Mouse (Mus musculus): Measurements from ENCODE around the gene 2310022B05Rik. TPM values are rescaled to one million over a fixed set of nuclear protein-coding genes. Genes with fewer than 3 reads are reported as not detected.

Gene 2310022B05Rik
- 22.3 and 26.3 TPM in 2 replicates for polyA plus RNA-seq (2012)

GRCm38 (mm10) chr8:124663112-124663873 is at the start of gene 2310022B05Rik:
TSS of gene 2310022B05Rik (minus strand) at chr8:124663369.
- no peak for TF ChIP-seq GATA1 (IDR thresholded peaks at IDR 0.05; ENCODE audit: low read length)

DNA sequence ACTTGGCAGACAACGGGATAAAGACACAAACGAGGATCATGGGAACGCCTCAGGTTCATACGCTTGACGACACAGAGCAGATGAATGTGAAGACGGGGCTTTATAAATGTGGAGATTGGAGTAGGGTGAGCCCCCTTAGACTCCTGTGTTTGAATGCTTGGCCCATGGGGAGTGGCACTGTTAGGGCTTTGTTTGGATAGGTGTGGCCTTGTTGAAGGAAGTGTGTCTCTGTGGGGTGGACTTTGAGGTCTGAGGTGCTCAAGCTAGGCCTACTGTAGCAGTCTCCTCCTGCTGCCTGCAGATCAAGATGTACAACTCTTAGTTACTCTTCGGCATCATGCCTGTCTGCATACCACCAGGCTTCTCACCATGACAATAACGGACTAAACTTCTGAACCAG is 42.7 kb upstream of the 2310022B05Rik start:
- TF ChIP-seq GATA1 (IDR thresholded peaks at IDR 0.05; ENCODE audit: low read length): no peak

DNA sequence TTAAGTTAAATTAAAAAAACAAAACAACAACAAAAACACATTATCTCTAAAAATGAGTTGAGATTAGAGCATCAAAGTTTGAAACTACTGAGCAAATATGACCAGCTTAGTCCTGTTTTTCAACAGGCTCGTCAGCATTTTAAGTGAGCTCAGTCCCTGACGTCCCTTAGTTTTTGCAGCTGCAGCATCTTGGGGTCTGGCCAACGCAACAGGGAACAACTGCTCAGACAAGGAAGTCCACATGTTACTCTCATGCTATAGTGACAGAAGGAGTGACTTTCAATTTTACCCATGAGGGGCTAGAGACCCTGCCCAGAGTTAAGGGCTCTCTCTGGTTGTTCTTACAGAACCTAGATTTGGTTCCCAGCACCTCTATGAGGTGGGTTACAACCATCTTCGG is 41.2 kb upstream of the 2310022B05Rik start:
- no peak for TF ChIP-seq GATA1 (IDR thresholded peaks at IDR 0.05; ENCODE audit: low read length)

DNA sequence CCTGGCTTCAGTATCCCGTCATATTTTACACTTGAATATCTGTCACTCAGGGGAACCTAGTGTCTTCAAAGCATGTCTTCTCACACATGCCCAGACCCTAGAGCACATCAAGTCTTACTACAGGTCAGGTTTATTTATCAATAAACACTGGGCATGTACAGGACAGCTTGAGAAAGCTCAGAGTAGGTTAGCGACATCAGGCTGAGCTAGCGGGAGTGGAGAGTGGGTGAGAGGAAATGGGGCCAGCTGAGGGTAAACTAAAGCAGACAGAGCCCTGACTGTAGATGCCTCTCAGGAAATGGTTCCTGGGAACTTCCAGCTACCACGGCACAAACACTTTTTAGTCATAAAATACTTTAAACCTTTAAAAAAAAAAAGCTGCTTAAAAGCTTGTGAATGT is 40.4 kb upstream of the 2310022B05Rik start:
- TF ChIP-seq GATA1 (IDR thresholded peaks at IDR 0.05; ENCODE audit: low read length): no peak

- TF ChIP-seq GATA1 (IDR thresholded peaks at IDR 0.05; ENCODE audit: low read length): no peak
These were observed 39.0 kb upstream of the 2310022B05Rik start for GRCm38 (mm10) chr8:124702183-124702582.

- TF ChIP-seq GATA1 (IDR thresholded peaks at IDR 0.05; ENCODE audit: low read length): no peak
These were observed 37.9 kb upstream of the 2310022B05Rik start for GRCm38 (mm10) chr8:124701023-124701422.

DNA sequence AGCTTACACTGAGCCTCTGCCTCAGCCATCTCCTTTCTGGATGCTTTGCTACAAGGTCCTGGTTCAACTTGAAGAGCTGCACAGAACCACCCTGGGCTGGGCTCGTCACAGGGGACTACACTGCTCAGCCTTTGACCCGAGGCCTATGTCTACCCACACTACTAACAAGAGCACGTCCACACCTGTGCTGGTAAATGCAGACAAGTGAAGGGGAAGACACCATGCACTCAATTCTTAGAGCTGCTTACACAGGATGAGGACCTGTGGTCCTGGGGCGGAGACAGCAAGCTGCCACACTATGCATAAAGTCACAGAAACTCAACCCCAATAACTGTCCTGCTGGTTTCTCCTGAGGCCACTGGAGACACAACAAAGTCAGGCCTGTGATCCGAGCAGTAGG is 37.1 kb upstream of the 2310022B05Rik start:
- TF ChIP-seq GATA1 (IDR thresholded peaks at IDR 0.05; ENCODE audit: low read length): no peak

DNA sequence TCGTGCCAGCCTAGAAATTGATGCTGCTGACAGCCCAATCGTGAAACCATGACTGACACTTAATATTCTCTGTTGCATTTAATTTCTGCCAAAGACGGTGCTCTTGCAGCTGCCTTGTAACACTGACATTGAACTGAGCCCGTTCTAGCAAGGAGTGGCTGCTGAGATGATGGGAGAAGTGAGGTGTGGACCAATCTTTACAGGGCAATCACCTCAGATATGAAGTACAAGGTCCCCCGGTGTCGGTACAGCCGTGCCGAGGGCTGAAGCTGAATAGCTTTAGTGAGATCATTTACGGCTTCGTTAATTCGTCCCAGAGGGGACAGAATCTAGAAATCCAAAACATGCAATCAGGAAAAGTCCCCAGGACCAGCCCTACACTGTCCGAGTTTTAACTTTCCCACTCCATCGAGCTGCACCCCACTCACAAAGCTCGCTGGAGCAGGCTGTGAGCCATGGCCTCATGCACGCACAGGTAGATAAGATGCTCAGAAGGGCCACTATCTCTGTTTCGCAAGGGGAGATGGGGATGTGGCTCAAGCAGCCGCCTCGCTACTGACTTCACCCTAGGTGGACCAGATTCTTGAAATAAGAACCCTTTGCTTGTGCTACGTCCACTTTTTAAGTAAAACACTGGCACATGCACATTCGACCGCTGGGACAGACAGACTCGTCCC is 32.4 kb upstream of the 2310022B05Rik start:
- no peak for TF ChIP-seq GATA1 (IDR thresholded peaks at IDR 0.05; ENCODE audit: low read length)

- TF ChIP-seq GATA1 (IDR thresholded peaks at IDR 0.05; ENCODE audit: low read length): no peak
These were observed 28.5 kb upstream of the 2310022B05Rik start for GRCm38 (mm10) chr8:124691706-124692105.

DNA sequence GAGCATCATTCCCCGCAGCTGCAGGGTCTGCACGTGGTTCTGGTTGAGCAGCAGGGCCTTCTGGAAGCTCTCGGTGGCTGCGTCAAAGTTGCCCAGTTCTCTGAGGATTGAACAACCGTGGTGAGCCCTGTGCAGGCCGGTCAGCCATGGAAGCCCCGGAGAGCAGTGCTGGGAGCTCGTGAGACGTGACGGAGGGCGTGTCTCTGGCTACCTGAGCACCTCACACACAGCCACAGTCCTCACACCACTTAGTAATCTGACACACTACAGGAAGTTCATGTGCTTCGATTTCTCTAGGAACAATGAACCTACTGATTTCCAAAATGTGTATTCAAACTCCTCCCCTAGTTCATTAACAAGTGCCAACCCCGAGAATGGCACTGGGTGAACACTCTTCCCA is 25.7 kb upstream of the 2310022B05Rik start:
- TF ChIP-seq GATA1 (IDR thresholded peaks at IDR 0.05; ENCODE audit: low read length): no peak

DNA sequence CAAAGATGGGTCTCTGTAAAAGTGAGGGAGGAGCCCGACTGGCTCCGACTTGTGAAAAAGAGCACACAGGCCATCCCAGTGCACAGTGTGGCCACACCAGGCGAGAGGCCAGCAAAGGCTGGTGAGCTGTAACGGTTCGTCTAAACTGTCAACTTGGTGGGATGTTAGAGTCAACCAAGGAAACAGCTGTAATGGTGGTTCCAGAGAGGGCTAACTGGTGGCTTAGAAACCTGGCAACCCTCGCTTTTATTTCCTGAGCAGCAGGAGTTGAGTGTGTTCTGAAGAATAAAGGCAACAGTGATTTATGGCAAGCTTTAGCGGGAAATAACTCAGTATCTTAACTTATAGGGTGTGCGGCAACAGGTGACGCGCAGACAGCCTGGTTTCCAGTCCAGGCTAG is 19.0 kb upstream of the 2310022B05Rik start:
- no peak for TF ChIP-seq GATA1 (IDR thresholded peaks at IDR 0.05; ENCODE audit: low read length)

DNA sequence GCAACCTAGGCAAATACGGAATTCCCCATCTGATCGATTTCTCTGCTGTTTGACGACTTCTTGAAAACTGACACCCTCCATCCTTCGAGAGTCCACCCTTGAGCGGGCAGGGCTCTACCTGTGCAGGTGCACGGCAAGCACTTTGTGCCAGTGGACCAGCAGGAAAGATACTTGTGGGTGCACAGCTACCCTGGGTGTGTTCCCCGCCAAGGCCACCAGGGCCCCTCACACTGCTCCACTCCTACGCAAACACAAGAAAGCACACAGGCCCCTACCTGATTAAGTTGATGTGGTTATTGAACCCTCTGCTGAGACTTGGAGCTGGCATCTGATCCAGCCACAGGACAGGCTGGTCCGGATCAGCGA is 18.6 kb upstream of the 2310022B05Rik start:
- TF ChIP-seq GATA1 (IDR thresholded peaks at IDR 0.05; ENCODE audit: low read length): no peak

GRCm38 (mm10) chr8:124681077-124681791 is 18.1 kb upstream of the 2310022B05Rik start:
- TF ChIP-seq GATA1 (IDR thresholded peaks at IDR 0.05; ENCODE audit: low read length): no peak

DNA sequence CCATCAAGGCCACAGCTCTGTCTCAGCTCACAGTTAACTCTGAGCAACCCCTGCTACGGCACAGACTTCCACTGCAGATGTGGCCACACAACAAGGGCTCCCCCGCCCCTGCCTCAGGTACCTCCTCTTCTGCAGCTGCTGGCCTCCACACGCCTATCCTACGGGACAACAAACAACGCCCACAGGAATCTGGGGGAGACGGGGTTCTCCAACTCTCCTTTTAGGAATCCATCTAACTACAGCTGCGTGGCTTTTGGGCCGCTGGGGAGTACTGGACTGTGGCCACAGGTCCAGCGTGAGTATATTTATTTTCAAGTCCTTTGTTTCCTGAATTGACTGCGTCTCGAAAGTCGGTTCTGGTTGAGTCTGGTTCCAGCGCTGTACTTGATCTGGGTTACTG is 15.1 kb upstream of the 2310022B05Rik start:
- no peak for TF ChIP-seq GATA1 (IDR thresholded peaks at IDR 0.05; ENCODE audit: low read length)

- no peak for TF ChIP-seq GATA1 (IDR thresholded peaks at IDR 0.05; ENCODE audit: low read length)
These were observed 14.3 kb upstream of the 2310022B05Rik start for GRCm38 (mm10) chr8:124677486-124677885.

DNA sequence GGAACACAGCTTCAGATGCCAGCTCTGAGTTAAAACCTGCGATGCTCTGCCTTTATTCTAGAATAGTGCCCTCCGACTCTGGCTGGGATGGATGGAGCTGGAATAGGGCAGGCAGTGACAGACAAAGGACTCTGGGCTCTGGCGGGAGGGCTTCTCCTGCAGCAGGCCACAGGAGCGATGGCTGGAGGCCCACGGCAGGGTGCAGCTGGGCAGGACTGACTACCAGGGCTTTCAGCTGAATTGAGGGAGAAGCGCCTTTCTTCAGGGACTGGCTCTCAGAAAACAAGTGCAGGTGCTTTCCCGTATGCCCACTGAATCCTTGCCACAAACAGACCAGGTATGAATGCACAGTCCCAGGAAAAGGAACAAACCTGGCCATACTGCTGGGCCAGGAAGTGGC is 13.9 kb upstream of the 2310022B05Rik start:
- no peak for TF ChIP-seq GATA1 (IDR thresholded peaks at IDR 0.05; ENCODE audit: low read length)
